Mouse (Mus musculus) MEL (cell line): ENCODE data around the gene Rab26. TPM values are rescaled to one million over a fixed set of nuclear protein-coding genes. Genes with fewer than 3 reads are reported as not detected.

Source experiments
- DNase-seq: peaks from one replicate; pipeline ENCODE4 v3.0.0; 2011; ENCODE audit warnings: low read depth, low spot score
- H3K27ac ChIP-seq: 2 replicates; pipeline ENCODE4 v1.5.1; 2012; ENCODE audit warnings: low read depth, mild to moderate bottlenecking, control low read depth, low read length, moderate library complexity; ENCODE audit not compliant: control insufficient read depth
- H3K27me3 ChIP-seq, 2 experiments: fragments of 150-350 bp in 1 of 2; sonication (generic) in 1 of 2; 2 replicates each; pipeline ENCODE4 v1.6.1; 2012; ENCODE audit warnings: low read length in 2 of 2, mild to moderate bottlenecking in 2 of 2, improper control_type of control experiment in 1 of 2, moderate library complexity in 1 of 2; ENCODE audit not compliant: insufficient read depth in 2 of 2, control insufficient read depth in 1 of 2
- H3K36me3 ChIP-seq, 2 experiments: 2 replicates each; pipeline ENCODE4 v1.6.1; 2012 to 2014; ENCODE audit warnings: low read length in 2 of 2, improper control_type of control experiment in 1 of 2, inconsistent platforms in 1 of 2, mild to moderate bottlenecking in 1 of 2; ENCODE audit not compliant: insufficient read depth in 2 of 2, control insufficient read depth in 1 of 2
- H3K4me1 ChIP-seq, 2 experiments: fragments of 150-350 bp in 1 of 2; sonication (generic) in 1 of 2; 2 replicates each; pipeline ENCODE4 v1.6.1; 2012; ENCODE audit warnings: low read length in 2 of 2, improper control_type of control experiment in 1 of 2, mild to moderate bottlenecking in 1 of 2; ENCODE audit not compliant: insufficient read depth in 2 of 2, control insufficient read depth in 1 of 2
- H3K4me3 ChIP-seq, 2 experiments: fragments of 150-350 bp in 1 of 2; sonication (generic) in 1 of 2; 2 replicates each; pipeline ENCODE4 v1.5.1; 2012; ENCODE audit warnings: low read depth in 2 of 2, low read length in 2 of 2, mild to moderate bottlenecking in 2 of 2, moderate library complexity in 2 of 2, control low read depth in 1 of 2, improper control_type of control experiment in 1 of 2; ENCODE audit not compliant: control insufficient read depth in 1 of 2, insufficient read depth in 1 of 2
- H3K79me2 ChIP-seq: 2 replicates; pipeline ENCODE4 v1.6.1; 2012; ENCODE audit warnings: mild to moderate bottlenecking, low read length, moderate library complexity; ENCODE audit not compliant: control insufficient read depth, poor library complexity, insufficient read depth
- H3K9ac ChIP-seq: 2 replicates; pipeline ENCODE4 v1.6.1; 2012; ENCODE audit warnings: low read depth, mild to moderate bottlenecking, control low read depth, low read length, moderate library complexity; ENCODE audit not compliant: control insufficient read depth, poor library complexity, severe bottlenecking
- H3K9me3 ChIP-seq: fragments of 150-350 bp; sonication (generic); replicated peaks from 2 replicates; pipeline ENCODE4 v1.6.1; 2012; ENCODE audit warnings: mild to moderate bottlenecking, low read length, improper control_type of control experiment, moderate library complexity; ENCODE audit not compliant: insufficient read depth
- CHD1 ChIP-seq: IDR thresholded peaks from 2 replicates; pipeline ENCODE4 v1.6.1; 2012; ENCODE audit warnings: low read depth, mild to moderate bottlenecking, inconsistent platforms, low read length, improper control_type of control experiment
- CHD2 ChIP-seq: IDR thresholded peaks from 2 replicates; pipeline ENCODE4 v1.6.1; 2011; ENCODE audit warnings: low read length, improper control_type of control experiment
- E2F4 ChIP-seq: IDR thresholded peaks from 2 replicates; pipeline ENCODE4 v1.6.1; 2011; ENCODE audit warnings: low read depth, low read length, improper control_type of control experiment, borderline replicate concordance
- ELF1 ChIP-seq: IDR thresholded peaks from 2 replicates; pipeline ENCODE4 v1.6.1; 2014; ENCODE audit warnings: low read depth, mild to moderate bottlenecking, inconsistent platforms, low read length, improper control_type of control experiment, moderate library complexity
- ETS1 ChIP-seq: IDR thresholded peaks from 2 replicates; pipeline ENCODE4 v1.6.1; 2012; ENCODE audit warnings: low read depth, mild to moderate bottlenecking, inconsistent platforms, low read length, improper control_type of control experiment, moderate library complexity
- GATA1 ChIP-seq: IDR thresholded peaks from 2 replicates; pipeline ENCODE4 v1.6.1; 2011; ENCODE audit warnings: low read depth, low read length, improper control_type of control experiment
- MAFK ChIP-seq: IDR thresholded peaks from 2 replicates; pipeline ENCODE4 v1.6.1; 2011; ENCODE audit warnings: low read depth, mild to moderate bottlenecking, low read length, improper control_type of control experiment, borderline replicate concordance
- MAX ChIP-seq: IDR thresholded peaks from 2 replicates; pipeline ENCODE4 v1.6.1; 2011; ENCODE audit warnings: low read length, improper control_type of control experiment
- MAZ ChIP-seq: IDR thresholded peaks from 2 replicates; pipeline ENCODE4 v1.6.1; 2012; ENCODE audit warnings: low read depth, mild to moderate bottlenecking, inconsistent platforms, low read length, improper control_type of control experiment
- MEF2A ChIP-seq: IDR thresholded peaks from 2 replicates; pipeline ENCODE4 v1.6.1; 2014; ENCODE audit warnings: low read depth, mild to moderate bottlenecking, inconsistent platforms, low read length, improper control_type of control experiment; ENCODE audit not compliant: poor library complexity, insufficient replicate concordance, severe bottlenecking; ENCODE audit errors: extremely low read depth
- MYB ChIP-seq: IDR thresholded peaks from 2 replicates; pipeline ENCODE4 v1.6.1; 2011; ENCODE audit warnings: mild to moderate bottlenecking, low read depth, low read length, improper control_type of control experiment
- MYC ChIP-seq: IDR thresholded peaks from 2 replicates; pipeline ENCODE4 v1.6.1; 2011; ENCODE audit warnings: low read depth, mild to moderate bottlenecking, low read length, improper control_type of control experiment, moderate library complexity
- POLR2A ChIP-seq, 2 experiments: IDR thresholded peaks; 2 replicates each; pipeline ENCODE4 v1.6.1; 2011 to 2012; ENCODE audit warnings: low read length in 2 of 2, mild to moderate bottlenecking in 2 of 2, control low read depth in 1 of 2, improper control_type of control experiment in 1 of 2, low read depth in 1 of 2, moderate library complexity in 1 of 2; ENCODE audit not compliant: control insufficient read depth in 1 of 2, insufficient read depth in 1 of 2, poor library complexity in 1 of 2
- RAD21 ChIP-seq: IDR thresholded peaks from 2 replicates; pipeline ENCODE4 v1.6.1; 2011; ENCODE audit warnings: mild to moderate bottlenecking, low read depth, low read length, improper control_type of control experiment
- RCOR1 ChIP-seq: IDR thresholded peaks from 2 replicates; pipeline ENCODE4 v1.6.1; 2012; ENCODE audit warnings: low read depth, mild to moderate bottlenecking, inconsistent platforms, low read length, improper control_type of control experiment
- SMC3 ChIP-seq: IDR thresholded peaks from 2 replicates; pipeline ENCODE4 v1.6.1; 2011; ENCODE audit warnings: low read depth, low read length, improper control_type of control experiment
- TBP ChIP-seq: IDR thresholded peaks from 2 replicates; pipeline ENCODE4 v1.8.0; 2011; ENCODE audit warnings: low read depth, low read length, improper control_type of control experiment
- UBTF ChIP-seq: IDR thresholded peaks from 2 replicates; pipeline ENCODE4 v1.6.1; 2012; ENCODE audit warnings: low read depth, mild to moderate bottlenecking, inconsistent platforms, low read length, improper control_type of control experiment, moderate library complexity, borderline replicate concordance; ENCODE audit not compliant: insufficient read depth
- USF1 ChIP-seq: IDR thresholded peaks from 2 replicates; pipeline ENCODE4 v1.6.1; 2014; ENCODE audit warnings: low read depth, mild to moderate bottlenecking, inconsistent platforms, low read length, improper control_type of control experiment, moderate library complexity
- USF2 ChIP-seq, 2 experiments: IDR thresholded peaks; 2 replicates each; pipeline ENCODE4 v1.6.1; 2011 to 2012; ENCODE audit warnings: improper control_type of control experiment in 2 of 2, low read length in 2 of 2, borderline replicate concordance in 1 of 2, inconsistent platforms in 1 of 2, low read depth in 1 of 2, mild to moderate bottlenecking in 1 of 2; ENCODE audit not compliant: insufficient read depth in 1 of 2
- ZKSCAN1 ChIP-seq: IDR thresholded peaks from 2 replicates; pipeline ENCODE4 v1.6.1; 2012; ENCODE audit warnings: low read depth, mild to moderate bottlenecking, inconsistent platforms, low read length, improper control_type of control experiment, moderate library complexity
- ZMIZ1 ChIP-seq: IDR thresholded peaks from 2 replicates; pipeline ENCODE4 v1.6.1; 2012; ENCODE audit warnings: low read depth, mild to moderate bottlenecking, inconsistent platforms, low read length, improper control_type of control experiment, moderate library complexity
- ZNF384 ChIP-seq: IDR thresholded peaks from 2 replicates; pipeline ENCODE4 v1.6.1; 2012; ENCODE audit warnings: low read depth, mild to moderate bottlenecking, inconsistent platforms, low read length, improper control_type of control experiment
- polyA plus RNA-seq, 2 experiments: library from polyadenylated mRNA; stranded (reverse) in 1 of 2; unstranded in 1 of 2; fragments of >175 nt in 1 of 2; fragments of >200 nt in 1 of 2; gene quantifications; 2 replicates each; pipeline versions ENCODE4 v1.2.1 to v1.2.4; 2012; ENCODE audit warnings: low replicate concordance in 2 of 2, low read depth in 1 of 2; ENCODE audit not compliant: insufficient read length in 2 of 2, insufficient read depth in 1 of 2, missing spikeins in 1 of 2
- total RNA-seq: library from RNA; depleted of rRNA; stranded (reverse); fragments of 300-350 nt; gene quantifications from 2 replicates; pipeline ENCODE4 v1.2.3, GENCODE M21; 2012

The Rab26 gene
- total and polyA plus RNA-seq, 3 experiments = 0.89 to 1.1 TPM; not detected in 1

DNA sequence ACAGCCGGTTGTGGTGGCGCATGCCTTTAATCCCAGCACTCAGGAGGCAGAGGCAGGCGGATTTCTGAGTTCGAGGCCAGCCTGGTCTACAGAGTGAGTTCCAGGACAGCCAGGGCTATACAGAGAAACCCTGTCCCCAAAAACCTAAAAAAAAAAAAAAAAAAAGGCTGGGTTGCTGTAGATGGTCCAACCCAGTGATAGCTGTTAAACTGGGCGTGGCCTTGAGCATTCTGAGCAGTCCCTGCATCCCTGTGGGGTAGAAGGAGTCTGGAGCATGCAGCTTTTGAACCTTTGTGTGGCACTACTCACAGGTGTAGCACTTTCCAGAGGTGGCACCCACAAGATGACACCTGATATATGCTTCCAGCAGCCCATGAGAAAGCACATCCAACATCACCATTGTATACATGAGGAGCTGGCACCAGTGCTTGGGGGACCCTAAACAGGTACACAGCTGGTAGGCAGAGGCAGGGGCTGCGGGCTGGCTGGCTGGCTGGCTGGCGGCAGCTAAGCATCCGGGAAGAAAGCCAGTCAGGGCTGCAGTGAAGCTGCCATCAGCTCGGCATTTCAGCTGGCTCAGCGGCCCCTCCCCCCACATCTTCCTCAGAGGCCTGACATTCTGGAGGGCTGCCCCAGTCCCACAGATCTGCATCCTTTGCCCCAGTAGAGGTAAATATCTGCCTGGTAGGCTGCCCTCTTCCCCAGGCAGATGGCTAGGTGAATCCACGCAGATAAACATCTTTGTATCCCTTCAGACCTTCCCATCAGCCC is 48.7 kb downstream of the Rab26 start:
- H3K4me3 ChIP-seq = no peak overlapping the region
- no peak for TF ChIP-seq CHD1
- TF ChIP-seq ELF1 = no peak
- TF ChIP-seq ZNF384 = peak; percentile 51
- TF ChIP-seq ETS1 = no peak
- TF ChIP-seq, all 39 proteins: peak for 1
- Histone ChIP-seq H3K4me1 (no peaks in the 10 kb centered on the region; a peak in 1 of 4 replicates), H3K9ac (no peak overlapping the region), H3K27me3 (peaks cover 5 to 23% of the 10 kb centered on the region in 2 experiments), H3K79me2 (no peaks in the 10 kb centered on the region), H3K27ac (no peak overlapping the region), H3K36me3 (no peaks in the 10 kb centered on the region), H3K9me3 (no peaks in the 10 kb centered on the region)
- DNase-seq = no peak

DNA sequence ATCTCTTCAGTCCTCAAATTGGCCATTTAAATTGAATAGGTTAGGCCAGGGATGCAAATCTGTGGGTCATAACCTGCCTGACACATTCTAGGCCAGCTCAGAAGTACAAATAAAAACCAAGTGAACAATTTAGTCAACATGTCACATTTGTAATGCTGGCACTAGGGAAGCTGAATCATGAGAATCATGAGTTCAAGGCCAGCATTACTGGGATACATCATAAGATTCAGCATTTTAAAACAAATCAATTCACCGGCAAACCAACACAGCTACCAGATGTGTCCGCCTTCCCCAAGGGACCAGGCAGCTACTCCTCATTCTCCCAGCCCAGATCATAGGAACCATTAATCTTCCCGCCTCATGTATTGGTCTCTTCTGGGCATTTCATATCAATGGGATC is 50.5 kb downstream of the Rab26 start:
- no peak for DNase-seq
- Histone ChIP-seq H3K9ac (no peak overlapping the region), H3K27me3 (peaks cover 4 to 13% of the 10 kb centered on the region in 2 experiments), H3K27ac (no peak overlapping the region), H3K4me3 (no peak overlapping the region), H3K9me3 (no peaks in the 10 kb centered on the region), H3K79me2 (no peaks in the 10 kb centered on the region; the same call in 1 of the 2 replicates), H3K4me1 (peaks cover 0 to 5% of the 10 kb centered on the region in 2 experiments; a peak in 3 of 4 replicates), H3K36me3 (peaks cover 0 to 6% of the 10 kb centered on the region in 2 experiments; a peak in 1 of 4 replicates)
- TF ChIP-seq RCOR1 = no peak
- no peak for TF ChIP-seq E2F4
- no peak for TF ChIP-seq USF1
- TF ChIP-seq MAX = no peak
- no peak for TF ChIP-seq ZNF384
- TF ChIP-seq ELF1 = no peak
- TF ChIP-seq MYC = no peak
- TF ChIP-seq CHD2 = no peak
- TF ChIP-seq MEF2A = no peak

DNA sequence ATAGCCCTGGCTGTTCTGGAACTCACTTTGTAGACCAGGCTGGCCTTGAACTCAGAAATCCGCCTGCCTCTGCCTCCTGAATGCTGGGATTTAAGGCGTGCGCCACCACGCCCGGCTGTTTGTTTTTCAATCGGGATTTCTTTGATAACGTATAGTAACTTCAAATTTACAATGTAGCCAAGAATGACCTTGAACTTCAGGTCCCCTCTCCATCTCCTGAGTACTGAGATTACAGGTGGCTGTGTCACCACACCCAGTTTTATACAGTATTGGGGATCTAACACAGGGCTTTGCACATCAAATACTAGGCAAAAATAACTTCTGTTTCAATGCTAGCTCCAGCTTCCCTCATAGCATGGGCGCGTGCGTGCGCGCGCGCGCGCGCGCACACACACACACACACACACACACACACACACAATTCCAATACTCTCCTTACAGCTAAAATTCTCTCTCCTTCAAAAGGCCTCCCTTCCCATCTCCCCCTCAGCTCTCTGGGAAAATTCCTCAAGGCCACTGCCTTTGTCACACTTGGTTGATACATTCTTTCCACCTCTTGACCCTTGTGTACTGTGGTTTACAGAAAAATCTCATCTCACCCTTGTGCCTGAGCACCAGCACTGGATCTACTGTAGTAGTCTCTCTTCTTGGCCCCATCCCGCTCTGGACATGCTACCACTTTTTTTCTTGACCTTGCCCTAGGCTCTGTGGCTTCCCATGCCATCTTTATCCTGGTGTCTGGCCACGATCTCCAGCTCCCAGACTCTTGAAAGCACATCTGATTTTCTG is 52.8 kb downstream of the Rab26 start:
- no peak for DNase-seq
- Histone ChIP-seq H3K27ac (no peak overlapping the region), H3K79me2 (peaks cover 7% of the 10 kb centered on the region), H3K27me3 (no peaks in the 10 kb centered on the region; a peak in 1 of 4 replicates), H3K4me3 (no peak overlapping the region), H3K9me3 (no peaks in the 10 kb centered on the region), H3K36me3 (peaks cover 0 to 8% of the 10 kb centered on the region in 2 experiments; a peak in 2 of 4 replicates), H3K9ac (no peak overlapping the region), H3K4me1 (peaks cover 0 to 13% of the 10 kb centered on the region in 2 experiments; a peak in 3 of 4 replicates)
- TF ChIP-seq SMC3 (no peak), POLR2A (IDR thresholded peaks at IDR 0.05; ENCODE audit: control insufficient read depth in 1 of 2, insufficient read depth in 1 of 2, low read depth in 1 of 2, low read length in 2 of 2, poor library complexity in 1 of 2) (no peak), RCOR1 (no peak), ZMIZ1 (no peak), MYC (no peak), MYB (no peak), GATA1 (no peak), RAD21 (no peak), MAX (no peak), CHD2 (no peak), USF2 (IDR thresholded peaks at IDR 0.05; ENCODE audit: borderline replicate concordance in 1 of 2, insufficient read depth in 1 of 2, low read depth in 1 of 2, low read length in 2 of 2) (no peak), TBP (no peak), MAZ (no peak), MAFK (no peak), UBTF (no peak), ZKSCAN1 (no peak)
